Mouse (Mus musculus): ENCODE data around the gene Taok3.

- TF ChIP-seq POLR2A (IDR thresholded peaks at IDR 0.05; ENCODE audit: low read depth, low read length) (no peak), CTCF (conservative IDR thresholded peaks at IDR 0.05; ENCODE audit: insufficient read depth, insufficient read length, low read depth, low read length) (no peak)
Observed at GRCm38 (mm10) chr5:117130726-117131125, 10.8 kb downstream of the Taok3 start.

Measured in kidney, adult 2 months (tissue).